Mouse (Mus musculus): ENCODE data around the gene Lmf1. TPM values are rescaled to one million over a fixed set of nuclear protein-coding genes. Genes with fewer than 3 reads are reported as not detected.

Gene Lmf1
- total and polyA plus RNA-seq, 3 experiments: 14.0 to 30.5 TPM; not detected in 1

GRCm38 (mm10) chr17:25530357-25531022 lies 48.4 kb upstream of the Lmf1 start:
- no peaks in the 10 kb centered on the region for H3K4me1 ChIP-seq (ENCODE audit: control insufficient read depth in 1 of 2, insufficient read depth in 2 of 2, low read length in 2 of 2)
- no peak overlapping the region for H3K27ac ChIP-seq (ENCODE audit: control insufficient read depth, low read depth, low read length)
- no peak overlapping the region for H3K4me3 ChIP-seq (ENCODE audit: control insufficient read depth in 1 of 2, insufficient read depth in 1 of 2, low read depth in 2 of 2, low read length in 2 of 2)
- DNase-seq (ENCODE audit: low read depth, low spot score): no peak
- peaks cover 3% of the 10 kb centered on the region in 2 experiments; a peak in 3 of 4 replicates for H3K27me3 ChIP-seq (ENCODE audit: control insufficient read depth in 1 of 2, insufficient read depth in 2 of 2, low read length in 2 of 2)
- no peaks in the 10 kb centered on the region for H3K79me2 ChIP-seq (ENCODE audit: control insufficient read depth, insufficient read depth, low read length, poor library complexity)
- TF ChIP-seq USF2 (IDR thresholded peaks at IDR 0.05; ENCODE audit: borderline replicate concordance in 1 of 2, insufficient read depth in 1 of 2, low read depth in 1 of 2, low read length in 2 of 2) (no peak), UBTF (IDR thresholded peaks at IDR 0.05; ENCODE audit: borderline replicate concordance, insufficient read depth, low read depth, low read length) (no peak), ZMIZ1 (IDR thresholded peaks at IDR 0.05; ENCODE audit: low read depth, low read length) (no peak), MXI1 (IDR thresholded peaks at IDR 0.05; ENCODE audit: low read depth, low read length) (no peak), MEF2A (IDR thresholded peaks at IDR 0.05; ENCODE audit: extremely low read depth, insufficient replicate concordance, low read depth, low read length, poor library complexity, severe bottlenecking) (no peak), MYB (IDR thresholded peaks at IDR 0.05; ENCODE audit: low read depth, low read length) (no peak), CHD1 (IDR thresholded peaks at IDR 0.05; ENCODE audit: low read depth, low read length) (no peak), NRF1 (IDR thresholded peaks at IDR 0.05; ENCODE audit: insufficient read depth, low read depth, low read length, poor library complexity, severe bottlenecking) (no peak), ETS1 (IDR thresholded peaks at IDR 0.05; ENCODE audit: low read depth, low read length) (no peak), RAD21 (IDR thresholded peaks at IDR 0.05; ENCODE audit: low read depth, low read length) (no peak), E2F4 (IDR thresholded peaks at IDR 0.05; ENCODE audit: borderline replicate concordance, low read depth, low read length) (no peak), MYC (IDR thresholded peaks at IDR 0.05; ENCODE audit: low read depth, low read length) (no peak), BHLHE40 (IDR thresholded peaks at IDR 0.05; ENCODE audit: borderline replicate concordance, low read depth, low read length) (no peak), ELF1 (IDR thresholded peaks at IDR 0.05; ENCODE audit: low read depth, low read length) (no peak), EP300 (IDR thresholded peaks at IDR 0.05; ENCODE audit: low read depth in 1 of 2, low read length in 2 of 2) (no peak), HCFC1 (IDR thresholded peaks at IDR 0.05; ENCODE audit: low read depth, low read length) (no peak)
- no peaks in the 10 kb centered on the region for H3K9me3 ChIP-seq (replicated peaks; ENCODE audit: insufficient read depth, low read length)
- no peak overlapping the region for H3K9ac ChIP-seq (ENCODE audit: control insufficient read depth, low read depth, low read length, poor library complexity, severe bottlenecking)
- no peaks in the 10 kb centered on the region for H3K36me3 ChIP-seq (ENCODE audit: control insufficient read depth in 1 of 2, insufficient read depth in 2 of 2, low read length in 2 of 2)
